Mouse (Mus musculus): ENCODE data around the gene Baz2a.
"Not testable (repeated sequence)": the region's sequence is repeated elsewhere in the genome, so short reads cannot be mapped to it uniquely, and the experiment has no call there.

Baz2a gene

GRCm38 (mm10) chr10:128091564-128092505 is at the start of gene Baz2a:
TSS of gene Baz2a (plus strand) at chr10:128091577.
- DNase-seq = peak; percentile 85

DNA sequence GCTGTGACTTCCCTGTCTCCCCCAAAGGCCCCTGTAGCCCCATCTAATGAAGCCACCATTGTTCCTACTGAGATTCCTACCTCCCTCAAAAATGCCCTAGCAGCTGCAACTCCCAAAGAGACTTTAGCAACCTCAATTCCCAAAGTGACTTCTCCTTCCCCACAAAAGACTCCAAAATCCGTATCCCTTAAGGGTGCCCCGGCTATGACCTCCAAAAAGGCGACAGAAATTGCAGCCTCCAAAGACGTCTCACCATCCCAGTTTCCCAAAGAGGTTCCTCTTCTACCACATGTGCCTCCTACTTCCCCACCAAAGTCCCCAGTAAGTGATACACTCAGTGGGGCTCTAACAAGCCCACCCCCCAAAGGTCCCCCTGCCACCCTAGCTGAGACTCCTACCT is 49.7 kb upstream of the Baz2a start:
- no peak for DNase-seq

DNA sequence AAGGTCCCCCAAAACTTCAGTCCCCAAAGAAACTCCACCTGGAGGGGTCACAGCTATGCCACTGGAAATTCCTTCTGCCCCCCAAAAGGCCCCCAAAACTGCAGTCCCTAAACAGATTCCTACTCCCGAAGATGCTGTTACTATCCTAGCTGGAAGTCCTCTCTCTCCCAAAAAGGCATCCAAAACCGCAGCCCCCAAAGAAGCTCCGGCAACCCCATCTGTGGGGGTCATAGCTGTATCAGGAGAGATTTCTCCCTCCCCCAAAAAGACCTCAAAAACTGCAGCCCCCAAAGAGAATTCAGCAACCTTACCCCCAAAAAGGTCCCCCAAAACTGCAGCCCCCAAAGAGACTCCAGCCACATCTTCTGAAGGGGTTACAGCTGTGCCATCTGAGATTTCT is 48.9 kb upstream of the Baz2a start:
- no peak for DNase-seq

DNA sequence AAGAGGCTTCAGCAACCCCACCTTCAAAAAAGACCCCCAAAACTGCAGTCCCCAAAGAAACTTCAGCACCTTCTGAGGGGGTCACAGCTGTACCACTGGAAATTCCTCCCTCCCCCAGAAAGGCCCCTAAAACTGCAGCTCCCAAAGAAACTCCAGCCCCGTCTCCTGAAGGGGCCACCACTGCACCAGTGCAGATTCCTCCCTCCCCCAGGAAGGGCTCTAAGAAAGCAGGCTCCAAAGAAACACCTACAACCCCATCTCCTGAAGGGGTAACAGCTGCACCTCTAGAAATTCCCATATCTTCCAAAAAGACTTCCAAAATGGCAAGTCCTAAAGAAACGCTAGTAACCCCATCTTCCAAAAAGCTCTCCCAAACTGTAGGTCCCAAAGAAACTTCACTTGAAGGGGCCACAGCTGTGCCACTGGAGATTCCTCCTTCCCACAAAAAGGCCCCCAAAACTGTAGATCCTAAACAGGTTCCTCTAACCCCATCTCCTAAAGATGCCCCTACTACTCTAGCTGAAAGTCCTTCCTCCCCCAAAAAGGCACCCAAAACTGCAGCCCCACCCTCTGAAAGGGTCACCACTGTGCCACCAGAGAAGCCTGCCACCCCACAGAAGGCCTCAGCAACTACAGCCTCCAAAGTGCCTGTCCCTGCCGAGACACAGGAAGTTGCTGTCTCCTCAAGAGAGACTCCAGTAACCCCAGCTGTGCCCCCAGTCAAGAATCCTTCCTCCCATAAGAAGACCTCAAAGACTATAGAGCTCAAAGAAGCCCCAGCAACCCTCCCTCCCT is 48.1 kb upstream of the Baz2a start:
- DNase-seq = no peak

DNA sequence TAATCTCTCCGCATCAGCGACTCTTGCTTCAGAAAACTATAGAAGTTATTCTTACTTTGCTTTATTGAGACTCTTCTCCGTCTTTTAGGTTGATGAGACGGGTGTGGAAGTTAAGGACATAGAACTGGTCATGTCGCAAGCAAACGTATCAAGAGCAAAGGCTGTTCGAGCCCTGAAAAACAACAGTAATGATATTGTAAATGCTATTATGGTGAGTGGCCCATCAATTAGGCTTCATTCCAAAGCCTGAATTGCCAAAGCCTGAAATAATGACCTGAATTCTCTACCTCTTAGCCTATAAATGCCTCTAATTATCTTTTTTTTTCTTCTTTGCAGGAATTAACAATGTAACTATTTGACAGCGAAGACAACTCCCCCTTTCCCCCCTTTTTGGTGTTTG is 43.2 kb upstream of the Baz2a start:
- DNase-seq = no peak

- no peak for DNase-seq
These were observed 41.6 kb upstream of the Baz2a start for GRCm38 (mm10) chr10:128049741-128050140.

DNA sequence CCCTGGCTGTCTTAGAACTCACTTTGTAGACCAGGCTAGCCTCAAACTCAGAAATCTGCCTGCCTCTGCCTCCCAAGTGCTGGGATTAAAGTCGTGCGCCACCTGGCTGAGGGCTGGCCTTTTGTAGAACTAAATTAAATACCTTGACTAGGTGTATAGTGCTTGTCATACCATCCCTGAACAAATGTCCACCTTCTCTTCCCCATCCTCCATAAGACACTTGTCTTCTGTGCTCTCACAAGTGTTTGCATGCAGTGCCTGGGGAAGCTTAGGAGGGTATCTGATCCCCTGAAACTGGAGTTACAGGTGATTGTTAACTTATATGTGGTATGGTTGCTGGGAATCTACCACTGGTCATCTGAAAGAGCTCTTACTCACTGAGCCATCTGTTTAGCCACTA is 41.0 kb upstream of the Baz2a start:
- no peak for DNase-seq

DNA sequence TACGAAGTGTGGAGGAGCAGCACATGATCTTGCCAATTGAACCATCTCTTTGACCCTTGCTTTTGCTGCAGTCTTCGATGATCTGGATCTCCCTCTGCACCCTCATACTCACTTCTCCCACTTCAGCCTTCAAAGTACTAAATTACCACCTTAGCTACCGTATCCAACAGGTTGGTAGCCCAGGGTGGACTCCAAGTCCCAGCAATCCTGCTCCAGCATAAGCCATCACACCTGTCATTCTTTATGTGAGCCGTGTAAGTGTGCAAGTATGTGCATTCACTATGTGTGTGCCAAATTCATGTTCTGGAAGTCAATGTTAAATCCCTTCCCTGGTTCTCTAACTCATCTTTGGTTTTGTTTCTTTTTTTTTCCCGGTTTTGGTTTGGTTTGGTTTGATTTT is 39.8 kb upstream of the Baz2a start:
- DNase-seq = no peak

- DNase-seq = not testable (repeated sequence)
These were observed 39.2 kb upstream of the Baz2a start for GRCm38 (mm10) chr10:128052136-128052535.

DNA sequence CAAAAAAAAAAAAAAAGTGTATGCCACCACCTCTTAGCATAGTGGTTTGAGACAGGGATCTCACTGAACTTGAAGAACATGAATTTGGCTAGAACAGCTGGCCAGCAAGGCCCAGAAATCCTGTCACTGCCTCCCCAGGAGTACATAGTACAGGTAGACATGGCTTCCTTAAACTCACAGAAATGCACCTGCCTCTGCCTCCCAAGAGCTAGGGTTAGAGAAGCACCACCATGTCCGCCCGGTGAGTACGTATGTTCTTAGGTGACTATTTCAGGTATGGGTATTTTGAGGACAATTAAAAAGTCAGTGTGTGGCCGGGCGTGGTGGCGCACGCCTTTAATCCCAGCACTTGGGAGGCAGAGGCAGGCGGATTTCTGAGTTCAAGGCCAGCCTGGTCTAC is 38.4 kb upstream of the Baz2a start:
- DNase-seq = no peak

- DNase-seq = no peak
These were observed 33.2 kb upstream of the Baz2a start for GRCm38 (mm10) chr10:128058184-128058583.

DNA sequence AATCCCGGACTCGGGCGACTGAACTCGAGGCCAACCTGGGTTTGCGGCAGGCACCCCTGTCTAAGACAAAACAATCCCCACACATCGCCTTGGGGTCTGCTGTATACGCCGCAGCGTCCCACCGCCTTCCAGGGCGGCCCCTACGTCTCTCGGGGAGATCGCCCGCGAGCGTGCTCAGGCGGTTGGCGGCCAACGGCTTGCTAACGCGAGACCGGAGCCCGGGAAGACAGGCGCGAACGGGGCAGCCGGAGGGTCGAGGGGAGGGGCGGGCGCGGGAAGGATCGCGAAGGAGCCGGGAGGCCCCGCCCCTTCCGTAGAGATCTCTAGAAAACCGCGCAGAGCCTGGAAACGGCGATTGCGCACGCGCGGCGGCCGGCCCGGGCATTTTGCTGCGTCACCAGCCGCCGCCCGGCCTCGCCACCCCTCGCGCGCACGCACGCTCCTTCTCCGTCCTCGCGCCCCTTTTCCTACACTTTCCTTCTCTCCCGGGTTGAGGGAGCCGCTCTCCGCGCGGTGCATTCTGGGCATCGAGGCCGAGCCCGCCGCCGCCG is 32.7 kb upstream of the Baz2a start, which contains the start of gene Ptges3:
Gene Ptges3, plus strand, starts transcription at position 354 of the 551 bp plus-strand sequence.
- peak; percentile 97 for DNase-seq

- DNase-seq = peak; percentile 50
These were observed 32.0 kb upstream of the Baz2a start for GRCm38 (mm10) chr10:128059207-128059981.

GRCm38 (mm10) chr10:128061109-128061508 is 30.3 kb upstream of the Baz2a start:
- DNase-seq = no peak

DNA sequence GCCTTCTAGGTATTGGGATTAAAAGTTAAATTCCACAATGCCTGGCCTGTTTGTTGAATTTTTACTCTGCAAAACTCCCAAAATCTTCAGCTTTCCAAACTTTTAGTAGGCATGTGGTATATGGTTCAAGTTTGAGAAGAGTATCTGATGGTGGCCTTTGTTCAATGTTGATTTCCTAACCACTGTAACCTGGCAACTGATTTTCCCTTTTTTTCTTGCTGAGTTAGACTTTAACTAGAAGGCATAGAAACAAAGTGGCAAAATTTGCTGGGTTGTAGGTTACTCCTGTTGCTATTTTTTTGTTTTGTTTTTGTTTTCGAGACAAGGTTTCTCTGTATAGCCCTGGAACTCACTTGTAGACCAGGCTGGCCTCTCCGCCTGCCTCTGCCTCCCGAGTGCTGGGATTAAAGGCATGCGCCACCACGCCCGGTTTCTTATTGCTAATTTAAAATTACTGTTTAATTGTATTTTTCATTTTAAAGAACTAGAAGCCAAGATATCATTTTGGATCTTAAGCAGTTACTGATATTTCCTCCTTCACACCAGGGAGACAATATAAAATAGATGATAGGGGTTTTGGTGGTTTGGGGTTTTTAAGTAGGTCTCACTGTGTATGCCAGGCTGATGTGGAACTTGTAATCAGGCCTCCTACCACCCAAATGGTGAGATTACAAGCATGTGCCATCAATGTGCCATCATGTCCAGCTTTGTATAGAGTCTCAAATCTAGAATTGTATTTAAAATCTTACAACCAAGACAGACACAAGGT is 29.0 kb upstream of the Baz2a start:
- peak; percentile 47 for DNase-seq

GRCm38 (mm10) chr10:128066072-128066471 is 25.3 kb upstream of the Baz2a start:
- DNase-seq = no peak

GRCm38 (mm10) chr10:128069201-128069600 is 22.2 kb upstream of the Baz2a start:
- no peak for DNase-seq

DNA sequence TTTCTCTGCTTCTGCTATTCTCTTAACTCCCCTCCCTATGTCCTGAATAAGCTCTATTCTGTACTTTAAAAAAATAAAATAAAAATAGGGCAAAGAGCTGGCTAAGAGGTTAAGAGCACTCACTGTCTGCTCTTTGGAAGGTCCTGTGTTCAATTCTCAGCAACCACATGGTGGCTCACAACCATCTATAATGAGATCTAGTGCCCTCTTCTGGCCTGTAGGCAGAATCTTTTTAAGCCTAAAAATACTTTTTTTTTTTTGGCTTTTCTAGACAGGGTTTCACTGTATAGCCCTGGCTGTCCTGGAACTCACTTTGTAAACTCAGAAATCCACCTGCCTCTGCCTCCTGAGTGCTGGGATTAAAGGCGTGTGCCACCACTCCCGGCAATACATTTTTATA is 20.9 kb upstream of the Baz2a start:
- not testable (repeated sequence) for DNase-seq

DNA sequence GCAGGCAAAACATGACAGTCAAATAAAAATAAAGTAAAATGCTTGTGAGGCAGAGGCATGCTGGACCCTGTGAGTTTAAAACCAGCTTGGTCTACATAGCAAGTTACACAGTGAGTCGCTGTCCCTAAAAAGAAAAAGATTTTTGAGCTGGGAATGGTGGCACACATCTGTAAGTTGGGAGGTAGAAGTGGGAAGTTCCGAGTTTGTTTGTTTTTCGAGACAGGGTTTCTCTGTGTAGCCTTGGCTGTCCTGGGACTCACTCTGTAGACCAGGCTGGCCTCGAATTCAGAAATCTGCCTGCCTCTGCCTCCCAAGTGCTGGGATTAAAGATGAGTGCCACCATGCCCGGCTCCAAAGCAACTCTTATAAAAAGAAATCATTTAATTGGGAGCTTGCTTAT is 13.1 kb upstream of the Baz2a start:
- not testable (repeated sequence) for DNase-seq

DNA sequence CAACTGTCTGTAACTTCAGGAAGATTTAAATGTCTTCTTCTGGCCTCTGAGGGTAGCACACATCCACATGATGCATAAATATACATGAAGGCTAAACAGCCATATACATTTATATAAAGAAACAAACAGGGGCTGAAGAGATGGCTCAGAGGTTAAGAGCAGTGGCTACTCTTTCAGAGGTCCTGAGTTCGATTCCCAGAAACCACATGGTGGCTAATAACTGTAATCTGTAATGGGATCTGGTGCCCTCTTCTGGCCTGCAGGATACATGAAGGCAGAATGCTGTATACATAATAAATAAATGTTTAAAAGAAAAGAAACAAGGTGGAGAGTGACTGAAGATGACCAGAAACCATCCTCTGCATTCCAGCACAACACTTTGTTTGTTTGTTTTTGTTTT is 10.9 kb upstream of the Baz2a start:
- peak; percentile 59 for DNase-seq

GRCm38 (mm10) chr10:128081807-128082476 is 9.4 kb upstream of the Baz2a start:
- DNase-seq = no peak
